Mouse (Mus musculus): ENCODE data around the gene Slc9a2. TPM values are rescaled to one million over a fixed set of nuclear protein-coding genes. Genes with fewer than 3 reads are reported as not detected.

Slc9a2 gene
- polyA plus RNA-seq (2016; fragmentation: Nextera tagmentation; extraction: Ambion mirVana): 0.05 and 0.20 TPM in 2 replicates

DNA sequence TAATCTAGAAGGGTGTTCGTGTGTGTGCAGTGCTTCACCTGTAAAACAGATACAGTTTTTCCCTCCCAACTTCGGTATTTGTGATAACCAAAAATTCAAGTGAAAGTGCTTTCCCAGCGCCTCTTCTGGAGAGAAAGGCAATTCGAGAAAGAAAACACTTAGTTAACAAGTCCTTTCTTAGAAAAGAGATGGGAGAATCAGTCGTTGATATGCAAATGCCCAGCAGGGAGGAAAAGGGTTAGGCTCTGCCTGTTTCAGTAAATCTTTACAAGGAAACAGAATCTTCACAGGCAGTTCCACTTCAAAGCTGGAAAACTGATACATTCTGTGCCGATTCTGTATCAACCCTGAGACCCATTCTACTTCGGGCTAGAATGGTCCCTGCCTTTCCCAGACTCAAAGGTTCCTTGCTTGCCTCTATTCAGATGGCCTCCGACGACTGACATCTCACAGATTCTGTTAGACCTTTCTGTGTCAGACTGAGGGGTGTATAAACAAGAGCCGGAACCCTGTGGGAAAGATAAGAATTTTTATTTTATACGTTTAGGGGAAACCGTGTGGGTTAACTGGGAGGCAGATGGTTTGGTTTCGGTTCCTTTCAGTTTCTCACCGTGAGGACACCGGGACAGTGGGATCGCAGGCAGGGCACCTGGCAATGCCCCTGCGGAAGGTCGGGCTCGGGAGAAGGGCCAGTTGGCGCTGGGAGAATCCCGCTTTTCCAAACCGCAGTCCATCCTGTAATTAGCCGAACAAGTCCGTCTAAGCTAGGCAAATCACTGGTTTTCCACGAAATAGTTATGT is at the start of gene Slc9a2:
TSS of gene Slc9a2 (plus strand) at position 508 of the 801 bp plus-strand sequence.
- ATAC-seq (ENCODE audit: insufficient number of reproducible peaks, insufficient read depth, low FRiP score, low TSS enrichment, low read depth): no peak

DNA sequence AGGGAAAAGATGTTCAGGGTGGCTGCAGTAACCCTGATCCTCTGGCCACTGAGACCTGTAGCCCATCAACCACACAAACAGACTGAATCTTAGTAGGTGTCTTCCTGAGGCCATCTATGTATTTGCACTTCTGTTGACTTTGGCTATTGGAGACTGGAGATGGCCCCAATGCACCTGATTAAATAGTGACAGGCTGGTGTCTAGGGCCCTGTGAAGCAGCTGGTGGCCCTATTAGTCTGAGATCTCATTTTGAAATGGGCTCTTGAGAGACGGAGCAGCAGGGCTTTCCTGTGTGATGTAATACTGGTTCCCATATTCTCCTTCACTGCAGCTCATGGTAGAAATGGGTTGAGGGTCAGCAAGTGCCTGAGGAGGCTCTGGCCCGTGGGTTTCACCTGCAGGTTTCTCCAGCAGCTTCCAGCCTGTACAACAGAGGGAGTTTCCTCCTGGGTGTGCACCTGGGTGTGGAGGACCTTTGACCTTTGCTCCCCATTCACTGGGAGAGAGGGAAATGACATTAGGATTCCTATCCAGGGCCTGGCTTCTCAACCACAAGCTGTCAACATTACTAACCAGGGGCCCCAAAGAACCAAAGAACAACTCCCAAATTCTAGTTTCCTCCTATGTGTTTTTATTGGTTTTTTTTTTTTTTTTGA is 47.8 kb upstream of the Slc9a2 start:
- 62% methylated on average over 2 of the region's 2 CpGs for WGBS

More for the DNA sequence above, at the start of gene Slc9a2:
- Histone ChIP-seq H3K36me3 (no peaks in the 10 kb centered on the region), H3K27me3 (peaks cover 77% of the 10 kb centered on the region), H3K4me3 (replicated peaks) (peak within 1 kb of the TSS; percentile 66), H3K27ac (no peak within 1 kb of the TSS), H3K9me3 (no peaks in the 10 kb centered on the region), H3K4me2 (peak within 1 kb of the TSS; percentile 99), H3K9ac (replicated peaks) (peak within 1 kb of the TSS; percentile 51), H3K4me1 (replicated peaks) (peaks cover 19% of the 10 kb centered on the region)
- WGBS: 3% methylated on average over 25 of the region's 25 CpGs

DNA sequence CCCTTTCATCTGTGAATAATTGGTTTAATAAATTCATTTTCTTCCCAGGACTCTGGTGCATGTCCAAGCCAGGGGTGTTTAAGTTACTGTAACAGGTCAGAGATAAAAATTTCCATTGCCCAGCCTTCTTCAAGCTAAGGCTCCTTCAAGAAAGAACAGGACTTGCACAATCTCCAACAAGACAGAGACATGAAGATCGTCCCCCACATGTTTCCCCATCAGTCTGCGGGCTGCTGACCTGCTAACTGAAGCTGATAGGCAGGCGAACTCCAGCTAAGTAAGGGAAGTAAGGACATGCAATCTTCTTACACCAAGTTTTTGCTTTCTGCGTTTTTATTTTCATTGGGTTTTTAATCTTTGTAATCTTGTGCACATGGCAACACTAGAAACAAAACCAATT is 45.8 kb upstream of the Slc9a2 start:
- Histone ChIP-seq H3K27ac (peak overlapping the region; percentile 59; the same call in 1 of the 2 replicates), H3K4me2 (no peak overlapping the region), H3K4me1 (replicated peaks) (no peaks in the 10 kb centered on the region), H3K27me3 (no peaks in the 10 kb centered on the region), H3K4me3 (replicated peaks) (no peak overlapping the region), H3K36me3 (no peaks in the 10 kb centered on the region), H3K9ac (replicated peaks) (no peak overlapping the region), H3K9me3 (no peaks in the 10 kb centered on the region)
- ATAC-seq (ENCODE audit: insufficient number of reproducible peaks, insufficient read depth, low FRiP score, low TSS enrichment, low read depth): no peak
- 87% methylated on average over 4 of the region's 4 CpGs for whole genome bisulfite sequencing

More for the DNA sequence above, 47.8 kb upstream of the Slc9a2 start:
- H3K9me3 ChIP-seq: no peaks in the 10 kb centered on the region
- H3K27me3 ChIP-seq: no peaks in the 10 kb centered on the region
- no peak overlapping the region for H3K27ac ChIP-seq
- H3K4me1 ChIP-seq (replicated peaks): no peaks in the 10 kb centered on the region
- H3K4me2 ChIP-seq: no peak overlapping the region
- H3K9ac ChIP-seq (replicated peaks): no peak overlapping the region
- no peak for ATAC-seq (ENCODE audit: insufficient number of reproducible peaks, insufficient read depth, low FRiP score, low TSS enrichment, low read depth)
- H3K4me3 ChIP-seq (replicated peaks): no peak overlapping the region
- H3K36me3 ChIP-seq: no peaks in the 10 kb centered on the region

DNA sequence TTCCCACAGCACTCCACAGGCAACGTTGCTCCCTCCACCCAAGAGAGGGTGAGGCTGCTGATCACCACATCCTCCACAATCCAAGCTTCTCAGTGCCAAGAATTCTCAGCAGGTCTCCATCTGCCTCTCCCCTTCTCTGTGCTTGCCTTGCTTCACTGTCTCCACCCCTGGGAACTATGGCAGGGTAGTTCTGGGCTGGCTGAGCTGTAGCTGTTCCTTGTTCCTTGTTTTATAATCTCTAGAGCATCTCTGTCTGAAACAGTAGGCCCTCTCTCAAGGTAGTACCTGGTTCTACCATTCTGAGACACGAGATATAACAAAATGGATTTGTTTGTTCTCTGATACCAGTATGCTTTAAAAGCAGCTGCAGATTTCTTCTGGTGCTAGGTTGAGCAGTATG is 32.1 kb upstream of the Slc9a2 start:
- H3K4me2 ChIP-seq: no peak overlapping the region
- no peaks in the 10 kb centered on the region for H3K9me3 ChIP-seq
- no peaks in the 10 kb centered on the region for H3K4me1 ChIP-seq (replicated peaks)
- no peak overlapping the region for H3K4me3 ChIP-seq (replicated peaks)
- H3K36me3 ChIP-seq: no peaks in the 10 kb centered on the region
- H3K9ac ChIP-seq (replicated peaks): no peak overlapping the region
- WGBS: 67% methylated on average over 2 of the region's 2 CpGs
- no peak overlapping the region for H3K27ac ChIP-seq
- no peaks in the 10 kb centered on the region for H3K27me3 ChIP-seq
- no peak for ATAC-seq (ENCODE audit: insufficient number of reproducible peaks, insufficient read depth, low FRiP score, low TSS enrichment, low read depth)

DNA sequence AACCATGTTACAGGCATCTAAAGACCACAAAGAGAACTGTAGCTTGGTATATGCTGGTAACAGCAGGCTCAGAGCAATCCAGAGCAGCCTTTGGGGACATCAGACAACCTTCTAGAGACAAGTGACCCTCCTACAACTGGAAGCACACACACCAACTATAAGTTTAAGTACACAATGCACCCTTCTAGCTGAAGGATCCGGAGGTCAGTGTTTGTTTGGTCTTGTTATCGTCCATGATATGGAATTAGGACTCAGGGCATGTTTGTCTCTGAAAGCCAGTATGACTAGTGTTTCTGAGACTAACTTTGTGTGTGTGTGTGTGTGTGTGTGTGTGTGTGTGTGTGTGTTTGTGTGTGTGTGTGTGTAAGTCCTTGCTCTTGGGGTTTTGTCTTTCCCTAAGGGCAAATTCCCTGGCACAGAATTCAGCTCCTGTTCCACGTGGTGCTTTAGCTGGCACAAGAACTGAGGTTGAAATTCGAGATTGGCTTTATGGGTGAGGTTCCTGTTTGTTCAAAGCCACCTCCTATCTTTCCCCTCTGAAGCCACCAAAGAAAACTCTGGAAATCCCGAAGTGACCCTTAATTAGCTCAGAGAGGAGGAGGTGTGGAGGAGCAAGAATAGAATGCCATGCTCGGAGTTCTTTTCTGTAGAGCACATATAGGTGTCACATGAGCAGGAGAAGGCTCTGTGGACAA is 29.4 kb upstream of the Slc9a2 start:
- 67% methylated on average over 6 of the region's 6 CpGs for WGBS
- no peak overlapping the region for H3K9ac ChIP-seq (replicated peaks)
- no peaks in the 10 kb centered on the region for H3K4me1 ChIP-seq (replicated peaks)
- no peaks in the 10 kb centered on the region for H3K36me3 ChIP-seq
- no peaks in the 10 kb centered on the region for H3K9me3 ChIP-seq
- no peak overlapping the region for H3K4me3 ChIP-seq (replicated peaks)
- H3K27ac ChIP-seq: no peak overlapping the region
- no peak overlapping the region for H3K4me2 ChIP-seq
- no peak for ATAC-seq (ENCODE audit: insufficient number of reproducible peaks, insufficient read depth, low FRiP score, low TSS enrichment, low read depth)
- H3K27me3 ChIP-seq: no peaks in the 10 kb centered on the region

DNA sequence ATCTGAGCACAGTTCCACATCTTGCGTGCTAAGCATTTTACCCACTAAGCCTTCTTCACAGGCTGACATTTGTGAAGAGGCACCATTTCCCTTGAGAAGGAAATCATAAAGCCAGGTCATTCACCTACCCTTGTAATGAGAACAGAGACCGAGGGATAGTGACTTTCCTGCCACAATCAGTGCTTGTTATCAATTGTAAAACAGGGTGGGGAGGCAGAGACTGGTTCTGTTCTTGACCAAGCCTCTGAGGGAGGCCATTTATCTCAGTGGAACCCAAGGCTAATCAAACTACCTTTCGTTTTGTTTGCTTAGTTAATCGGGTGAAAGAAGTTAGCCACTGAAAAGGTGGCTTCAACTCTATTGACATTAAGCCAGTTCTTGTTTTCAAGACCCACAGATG is 23.3 kb upstream of the Slc9a2 start:
- 84% methylated on average over 4 of the region's 4 CpGs for WGBS
- ATAC-seq (ENCODE audit: insufficient number of reproducible peaks, insufficient read depth, low FRiP score, low TSS enrichment, low read depth): no peak
- no peaks in the 10 kb centered on the region for H3K9me3 ChIP-seq
- no peak overlapping the region for H3K9ac ChIP-seq (replicated peaks)
- H3K27ac ChIP-seq: no peak overlapping the region
- H3K4me2 ChIP-seq: no peak overlapping the region
- H3K36me3 ChIP-seq: no peaks in the 10 kb centered on the region
- no peak overlapping the region for H3K4me3 ChIP-seq (replicated peaks)
- no peaks in the 10 kb centered on the region for H3K27me3 ChIP-seq
- peaks cover 13% of the 10 kb centered on the region; the same call in 1 of the 2 replicates for H3K4me1 ChIP-seq (replicated peaks)

DNA sequence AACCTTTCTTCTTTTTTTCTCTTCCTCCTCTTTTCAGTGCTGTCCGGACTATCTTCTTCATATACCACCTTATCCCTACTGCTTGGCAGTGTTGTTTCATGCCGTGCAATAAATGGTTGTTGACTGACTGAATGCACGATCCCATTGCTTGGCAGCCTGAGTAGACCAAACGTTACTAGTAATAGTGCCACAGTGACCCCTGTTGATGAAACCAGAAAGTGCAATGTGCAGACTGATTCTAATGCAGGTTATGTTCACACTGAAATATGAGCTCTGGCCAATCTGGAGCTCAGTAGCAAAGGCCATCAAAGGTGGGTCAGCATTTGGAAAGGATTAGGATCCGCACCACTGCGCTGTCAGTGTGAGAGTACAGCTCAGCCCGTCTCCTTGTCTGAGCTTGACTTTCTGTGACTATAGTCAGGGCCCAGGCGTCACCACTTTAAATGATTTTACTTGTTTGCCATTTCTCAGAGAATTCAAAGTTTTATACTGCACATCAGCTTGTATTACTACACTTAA is 22.3 kb upstream of the Slc9a2 start:
- 42% methylated on average over 8 of the region's 8 CpGs for WGBS

DNA sequence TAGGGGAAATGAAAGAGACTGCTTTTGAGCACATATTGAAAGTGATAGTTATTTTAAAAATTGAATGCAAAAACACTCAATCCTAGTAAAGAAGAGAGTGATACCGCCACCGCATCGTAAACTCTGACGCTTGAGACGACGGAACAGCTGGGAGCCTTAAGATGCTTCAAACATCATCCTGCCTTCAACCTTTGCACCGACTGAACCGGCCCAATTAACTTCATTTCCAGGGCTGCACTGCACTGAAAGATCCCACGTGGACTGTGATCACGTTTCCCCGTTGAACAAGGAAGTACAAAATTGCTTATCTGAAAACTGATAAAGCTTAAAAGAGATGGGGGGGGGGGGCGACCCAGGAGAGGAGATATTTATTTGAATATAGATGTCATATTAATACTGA is 21.4 kb upstream of the Slc9a2 start:
- no peaks in the 10 kb centered on the region for H3K27me3 ChIP-seq
- no peak overlapping the region for H3K4me3 ChIP-seq (replicated peaks)
- WGBS: 36% methylated on average over 12 of the region's 12 CpGs
- no peaks in the 10 kb centered on the region for H3K36me3 ChIP-seq
- no peak overlapping the region for H3K4me2 ChIP-seq
- no peaks in the 10 kb centered on the region for H3K9me3 ChIP-seq
- ATAC-seq (ENCODE audit: insufficient number of reproducible peaks, insufficient read depth, low FRiP score, low TSS enrichment, low read depth): no peak
- no peak overlapping the region for H3K27ac ChIP-seq
- H3K9ac ChIP-seq (replicated peaks): no peak overlapping the region
- H3K4me1 ChIP-seq (replicated peaks): peaks cover 13% of the 10 kb centered on the region; the same call in 1 of the 2 replicates

More for the DNA sequence above, 22.3 kb upstream of the Slc9a2 start:
- Histone ChIP-seq H3K36me3 (no peaks in the 10 kb centered on the region), H3K27ac (no peak overlapping the region), H3K27me3 (no peaks in the 10 kb centered on the region), H3K9me3 (no peaks in the 10 kb centered on the region), H3K9ac (replicated peaks) (no peak overlapping the region), H3K4me3 (replicated peaks) (no peak overlapping the region), H3K4me1 (replicated peaks) (peaks cover 13% of the 10 kb centered on the region; the same call in 1 of the 2 replicates), H3K4me2 (no peak overlapping the region)
- ATAC-seq (ENCODE audit: insufficient number of reproducible peaks, insufficient read depth, low FRiP score, low TSS enrichment, low read depth): no peak

DNA sequence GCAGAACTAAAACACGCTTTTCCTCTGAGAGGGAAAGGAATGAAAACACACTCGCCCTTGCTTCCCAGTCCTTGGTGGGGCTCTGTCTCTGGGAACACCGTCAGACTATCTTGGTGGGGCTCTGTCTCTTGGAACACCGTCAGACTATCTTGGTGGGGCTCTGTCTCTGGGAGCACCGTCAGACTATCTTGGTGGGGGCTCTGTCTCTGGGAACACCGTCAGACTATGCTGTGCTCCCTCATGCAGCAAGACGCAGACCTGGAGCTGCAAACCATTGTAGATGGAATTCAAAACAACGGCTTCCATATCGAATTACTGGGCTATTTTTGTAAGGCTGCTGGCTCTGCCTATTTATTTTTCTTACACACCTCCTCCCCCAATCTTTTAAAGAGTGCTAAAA is 20.9 kb upstream of the Slc9a2 start:
- no peak for ATAC-seq (ENCODE audit: insufficient number of reproducible peaks, insufficient read depth, low FRiP score, low TSS enrichment, low read depth)
- Histone ChIP-seq H3K27me3 (no peaks in the 10 kb centered on the region), H3K36me3 (no peaks in the 10 kb centered on the region), H3K4me1 (replicated peaks) (peaks cover 13% of the 10 kb centered on the region; the same call in 1 of the 2 replicates), H3K4me2 (no peak overlapping the region), H3K27ac (no peak overlapping the region), H3K4me3 (replicated peaks) (no peak overlapping the region), H3K9ac (replicated peaks) (no peak overlapping the region), H3K9me3 (no peaks in the 10 kb centered on the region)
- 66% methylated on average over 9 of the region's 9 CpGs for WGBS

DNA sequence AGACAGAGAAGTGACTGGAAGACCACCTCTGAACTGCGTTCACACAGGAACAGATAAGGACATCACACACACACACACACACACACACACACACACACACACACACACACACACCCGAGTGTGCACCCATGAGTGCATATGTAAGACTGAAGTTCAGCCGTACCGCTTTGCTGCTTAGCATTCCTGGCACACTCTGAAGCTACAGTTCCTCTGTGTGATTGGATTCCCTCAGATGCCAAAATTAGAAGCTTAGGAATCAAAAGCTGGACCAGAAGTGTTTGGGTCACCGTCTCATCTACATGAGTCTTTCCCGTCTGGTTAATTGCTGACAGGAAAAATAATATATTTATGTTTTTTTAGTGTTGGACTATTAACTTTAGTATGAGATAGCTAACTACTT is 19.5 kb upstream of the Slc9a2 start:
- WGBS: 92% methylated on average over 6 of the region's 6 CpGs
- no peaks in the 10 kb centered on the region for H3K36me3 ChIP-seq
- no peak overlapping the region for H3K4me2 ChIP-seq
- H3K27me3 ChIP-seq: peaks cover 7% of the 10 kb centered on the region; the same call in 1 of the 2 replicates
- H3K27ac ChIP-seq: no peak overlapping the region
- no peaks in the 10 kb centered on the region for H3K9me3 ChIP-seq
- no peak for ATAC-seq (ENCODE audit: insufficient number of reproducible peaks, insufficient read depth, low FRiP score, low TSS enrichment, low read depth)
- peaks cover 13% of the 10 kb centered on the region; the same call in 1 of the 2 replicates for H3K4me1 ChIP-seq (replicated peaks)
- no peak overlapping the region for H3K9ac ChIP-seq (replicated peaks)
- no peak overlapping the region for H3K4me3 ChIP-seq (replicated peaks)
